Mouse (Mus musculus) CH12.LX (cell line): ENCODE measurements at regions not wholly inside any gene's neighbourhood (a gene's known extent, or its start where the extent isn't known, plus 50 kb on each side); places are given as distances from the start of the nearest gene placed in this dataset.

Source experiments
- DNase-seq: peaks from one replicate; pipeline ENCODE4 v3.0.0-alpha.2; 2013; ENCODE audit errors: extremely low read depth
- H3K27ac ChIP-seq: 2 replicates; pipeline ENCODE4 v1.5.1; 2012; ENCODE audit warnings: low read depth, mild to moderate bottlenecking, control low read depth, moderate library complexity; ENCODE audit not compliant: insufficient read depth
- H3K27me3 ChIP-seq: replicated peaks from 2 replicates; pipeline ENCODE3; 2012; ENCODE audit warnings: inconsistent platforms
- H3K36me3 ChIP-seq, 2 experiments: replicated peaks in 1 of 2; 2 replicates each; pipeline versions ENCODE3 to v1.6.1; 2012; ENCODE audit warnings: inconsistent platforms in 1 of 2, low read length in 1 of 2, mild to moderate bottlenecking in 1 of 2, mixed read lengths in 1 of 2, moderate library complexity in 1 of 2; ENCODE audit not compliant: control insufficient read depth in 1 of 2, insufficient read depth in 1 of 2
- H3K4me1 ChIP-seq, 2 experiments: 2 replicates each; pipeline ENCODE4 v1.6.1; 2012; ENCODE audit warnings: inconsistent platforms in 1 of 2, moderate library complexity in 1 of 2; ENCODE audit not compliant: insufficient read depth in 2 of 2, control insufficient read depth in 1 of 2
- H3K4me2 ChIP-seq: 2 replicates; pipeline ENCODE4 v1.6.1; 2012; ENCODE audit warnings: low read depth, mild to moderate bottlenecking, control low read depth; ENCODE audit not compliant: poor library complexity, insufficient read depth, severe bottlenecking
- H3K4me3 ChIP-seq, 3 experiments: fragments of 150-350 bp in 1 of 3; sonication (generic) in 1 of 3; replicated peaks in 1 of 3; 2 replicates each; pipeline versions ENCODE3 to v1.5.1; 2011 to 2012; ENCODE audit warnings: low read depth in 2 of 3, low read length in 2 of 3, mild to moderate bottlenecking in 2 of 3, moderate library complexity in 2 of 3, control low read depth in 1 of 3, improper control_type of control experiment in 1 of 3, inconsistent platforms in 1 of 3, mixed read lengths in 1 of 3; ENCODE audit not compliant: poor library complexity in 1 of 3
- H3K79me2 ChIP-seq: replicated peaks from 2 replicates; pipeline ENCODE4 v1.6.1; 2012; ENCODE audit warnings: mild to moderate bottlenecking, moderate library complexity; ENCODE audit not compliant: control insufficient read depth, poor library complexity, insufficient read depth, severe bottlenecking; ENCODE audit errors: extremely low read depth
- H3K9ac ChIP-seq: 2 replicates; pipeline ENCODE4 v1.6.1; 2012; ENCODE audit warnings: low read depth, mild to moderate bottlenecking, control low read depth, moderate library complexity; ENCODE audit not compliant: insufficient read depth
- H3K9me3 ChIP-seq: replicated peaks from 2 replicates; pipeline ENCODE3; 2012; ENCODE audit warnings: low read length, inconsistent platforms, mixed read lengths
- CHD1 ChIP-seq: IDR thresholded peaks from 2 replicates; pipeline ENCODE4 v1.6.1; 2012; ENCODE audit warnings: low read depth, low read length, improper control_type of control experiment, inconsistent platforms
- CHD2 ChIP-seq: IDR thresholded peaks from 2 replicates; pipeline ENCODE4 v1.6.1; 2011; ENCODE audit warnings: low read length, improper control_type of control experiment
- CTCF ChIP-seq, 2 experiments: IDR thresholded peaks in 1 of 2; conservative IDR thresholded peaks in 1 of 2; 2 replicates each; pipeline ENCODE4 v1.5.1; 2011 to 2012; ENCODE audit warnings: low read depth in 2 of 2, low read length in 2 of 2, improper control_type of control experiment in 1 of 2, inconsistent platforms in 1 of 2, mild to moderate bottlenecking in 1 of 2, moderate library complexity in 1 of 2
- E2F4 ChIP-seq: IDR thresholded peaks from 2 replicates; pipeline ENCODE4 v1.6.1; 2011; ENCODE audit warnings: low read depth, low read length, improper control_type of control experiment; ENCODE audit not compliant: insufficient replicate concordance
- ELF1 ChIP-seq: IDR thresholded peaks from 2 replicates; pipeline ENCODE4 v1.6.1; 2014; ENCODE audit warnings: low read depth, mild to moderate bottlenecking, inconsistent platforms, low read length, improper control_type of control experiment
- EP300 ChIP-seq: IDR thresholded peaks from 2 replicates; pipeline ENCODE4 v1.6.1; 2011; ENCODE audit warnings: low read length, improper control_type of control experiment
- GABPA ChIP-seq: IDR thresholded peaks from 2 replicates; pipeline ENCODE4 v1.6.1; 2012; ENCODE audit warnings: low read depth, low read length, improper control_type of control experiment, inconsistent platforms; ENCODE audit not compliant: insufficient replicate concordance
- HCFC1 ChIP-seq: IDR thresholded peaks from 2 replicates; pipeline ENCODE4 v1.6.1; 2012; ENCODE audit warnings: low read depth, mild to moderate bottlenecking, inconsistent platforms, low read length, improper control_type of control experiment
- KAT2A ChIP-seq: IDR thresholded peaks from 2 replicates; pipeline ENCODE4 v1.6.1; 2012; ENCODE audit warnings: low read length, improper control_type of control experiment, inconsistent platforms; ENCODE audit not compliant: insufficient replicate concordance
- MAZ ChIP-seq: IDR thresholded peaks from 2 replicates; pipeline ENCODE4 v1.6.1; 2012; ENCODE audit warnings: low read depth, mild to moderate bottlenecking, inconsistent platforms, low read length, improper control_type of control experiment, moderate library complexity
- MEF2A ChIP-seq: IDR thresholded peaks from 2 replicates; pipeline ENCODE4 v1.6.1; 2014; ENCODE audit warnings: low read depth, mild to moderate bottlenecking, inconsistent platforms, low read length, improper control_type of control experiment, borderline replicate concordance
- NELFE ChIP-seq: IDR thresholded peaks from 2 replicates; pipeline ENCODE4 v1.6.1; 2011; ENCODE audit warnings: low read depth, low read length, improper control_type of control experiment
- NRF1 ChIP-seq: IDR thresholded peaks from 2 replicates; pipeline ENCODE4 v1.6.1; 2014; ENCODE audit warnings: low read depth, mild to moderate bottlenecking, inconsistent platforms, low read length, improper control_type of control experiment, moderate library complexity
- POLR2AphosphoS2 ChIP-seq: IDR thresholded peaks from 2 replicates; pipeline ENCODE4 v1.6.1; 2011; ENCODE audit warnings: low read depth, low read length, improper control_type of control experiment
- SIN3A ChIP-seq: IDR thresholded peaks from 2 replicates; pipeline ENCODE4 v1.6.1; 2012; ENCODE audit warnings: low read length, improper control_type of control experiment, inconsistent platforms
- SMC3 ChIP-seq: IDR thresholded peaks from 2 replicates; pipeline ENCODE4 v1.6.1; 2011; ENCODE audit warnings: low read depth, low read length, improper control_type of control experiment
- TBP ChIP-seq: conservative IDR thresholded peaks from 2 replicates; pipeline ENCODE4 v1.6.1; 2011; ENCODE audit warnings: low read depth, low read length, improper control_type of control experiment
- TCF12 ChIP-seq: IDR thresholded peaks from 2 replicates; pipeline ENCODE4 v1.6.1; 2014; ENCODE audit warnings: low read depth, mild to moderate bottlenecking, inconsistent platforms, low read length, improper control_type of control experiment
- ZC3H11A ChIP-seq: IDR thresholded peaks from 2 replicates; pipeline ENCODE4 v1.6.1; 2012; ENCODE audit warnings: low read depth, mild to moderate bottlenecking, inconsistent platforms, low read length, improper control_type of control experiment
- ZKSCAN1 ChIP-seq: IDR thresholded peaks from 2 replicates; pipeline ENCODE4 v1.6.1; 2012; ENCODE audit warnings: low read depth, inconsistent platforms, low read length, improper control_type of control experiment, borderline replicate concordance
- ZMIZ1 ChIP-seq: IDR thresholded peaks from 2 replicates; pipeline ENCODE4 v1.6.1; 2012; ENCODE audit warnings: low read depth, mild to moderate bottlenecking, inconsistent platforms, low read length, improper control_type of control experiment
- dilution Hi-C: fragments of 300-500 bp; cut with MboI; formaldehyde crosslinking; loops from 2 replicates; pipeline ENCODE4 v1.14.3; 2020; ENCODE audit warnings: low sequenced_read_pairs; ENCODE audit not compliant: extremely low pct_unique_long_range_greater_than_20kb, extremely low pct_ligation_motif_present
- in situ Hi-C: fragments of 300-500 bp; cut with MboI; formaldehyde crosslinking; loops from 3 replicates; pipeline ENCODE4 v1.14.3; 2019; ENCODE audit warnings: low sequenced_read_pairs, low pct_ligation_motif_present, low pct_unique_long_range_greater_than_20kb, mixed read lengths

DNA sequence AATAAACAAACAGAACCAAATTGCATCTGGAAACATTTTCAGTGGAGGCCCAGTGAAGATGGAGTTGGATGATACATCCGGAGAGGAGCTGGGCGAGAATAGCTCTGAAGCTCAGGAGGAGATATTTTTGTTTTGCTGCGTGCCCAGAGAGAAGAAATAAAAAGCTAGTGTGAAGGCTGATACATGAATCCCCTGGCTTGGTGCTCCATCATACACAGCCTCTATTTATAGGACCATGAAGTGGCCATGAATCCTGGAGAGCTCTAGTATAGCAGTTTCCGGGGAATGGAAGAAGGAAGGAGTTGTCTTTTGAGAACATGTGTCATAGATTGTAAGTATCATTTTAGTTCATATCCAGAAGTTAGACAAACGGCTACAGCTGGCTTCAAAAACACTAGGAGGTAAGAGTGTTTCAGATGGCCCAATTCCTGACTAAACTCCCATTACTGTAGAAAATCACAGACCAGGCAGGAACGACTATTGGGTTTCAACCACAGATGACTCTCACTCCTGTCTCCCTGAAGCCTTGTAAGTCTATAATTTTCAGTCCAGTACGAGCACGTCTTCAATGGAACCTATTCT, 120.5 kb upstream of the Gm5148 start:
- H3K4me3 ChIP-seq, result no peak overlapping the region
- no peak overlapping the region for H3K9ac ChIP-seq
- in situ Hi-C loops, result no loop called here
- H3K79me2 ChIP-seq, result no peaks in the 10 kb centered on the region
- peaks cover 4% of the 10 kb centered on the region for H3K9me3 ChIP-seq
- H3K27ac ChIP-seq, result no peak overlapping the region
- H3K4me2 ChIP-seq, result no peak overlapping the region
- H3K27me3 ChIP-seq, result no peaks in the 10 kb centered on the region
- TF ChIP-seq KAT2A (no peak), E2F4 (no peak)
- TF ChIP-seq, all 38 proteins: peak for 0
- Histone ChIP-seq H3K4me1 (peaks cover 3 to 11% of the 10 kb centered on the region in 2 experiments; a peak in 2 of 4 replicates), H3K36me3 (no peaks in the 10 kb centered on the region)
- dilution Hi-C loops, result no loop called here
- DNase-seq, result no peak

DNA sequence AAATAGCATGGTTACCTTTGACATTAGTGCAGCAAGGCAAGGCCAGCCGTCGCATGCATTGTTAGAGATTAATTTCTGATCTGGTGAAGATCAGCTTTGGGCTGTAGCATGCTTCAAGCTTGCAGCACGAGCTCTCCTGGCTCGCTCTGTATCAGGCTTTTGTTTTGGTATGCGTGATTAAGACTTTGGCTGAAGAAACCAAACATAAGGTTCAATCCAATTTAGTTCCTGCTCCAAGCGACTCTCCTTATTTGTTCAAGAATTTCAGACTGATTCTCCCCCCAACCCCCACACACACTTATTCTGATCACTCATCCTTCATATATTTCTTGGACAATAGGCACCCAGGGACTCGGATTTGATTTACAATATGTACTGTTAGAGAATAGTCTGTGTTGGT, 118.0 kb upstream of the Gm5148 start:
- Histone ChIP-seq H3K27me3 (no peaks in the 10 kb centered on the region), H3K9me3 (peaks cover 2% of the 10 kb centered on the region), H3K4me2 (no peak overlapping the region), H3K27ac (no peak overlapping the region), H3K4me3 (no peak overlapping the region), H3K4me1 (peaks cover 3 to 11% of the 10 kb centered on the region in 2 experiments; a peak in 2 of 4 replicates), H3K36me3 (no peaks in the 10 kb centered on the region), H3K9ac (no peak overlapping the region), H3K79me2 (no peaks in the 10 kb centered on the region)
- DNase-seq, result no peak
- in situ Hi-C loops, result no loop called here
- dilution Hi-C loops, result no loop called here
- TF ChIP-seq E2F4 (no peak), NELFE (no peak), EP300 (no peak), POLR2AphosphoS2 (no peak)

DNA sequence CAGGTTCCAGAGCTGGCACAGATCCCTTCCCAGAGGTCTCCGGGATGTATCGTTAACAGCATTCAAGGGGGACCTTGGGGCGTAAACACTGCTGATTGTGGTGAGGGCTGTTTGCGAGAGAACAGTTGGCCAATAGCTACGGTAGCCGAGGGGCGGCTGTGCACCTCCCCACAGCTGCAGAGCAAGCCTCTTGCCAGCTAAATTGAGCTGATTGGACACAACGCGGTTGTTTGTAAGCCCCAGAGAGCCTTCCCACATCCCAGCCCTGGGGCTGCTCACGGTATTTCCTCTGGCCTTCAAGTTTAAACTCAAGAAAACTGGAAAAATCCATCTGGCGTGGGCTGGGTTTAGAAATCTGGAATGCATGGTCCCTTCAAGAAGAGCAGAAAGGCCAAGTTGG, 114.6 kb upstream of the Gm5148 start:
- no peak overlapping the region for H3K4me3 ChIP-seq
- H3K27me3 ChIP-seq, result no peaks in the 10 kb centered on the region
- no peaks in the 10 kb centered on the region for H3K79me2 ChIP-seq
- in situ Hi-C loops (no loop called here), dilution Hi-C loops (no loop called here)
- peaks cover 2% of the 10 kb centered on the region for H3K9me3 ChIP-seq
- no peak overlapping the region for H3K27ac ChIP-seq
- no peak overlapping the region for H3K4me2 ChIP-seq
- DNase-seq, result no peak
- H3K4me1 ChIP-seq, result peaks cover 0 to 3% of the 10 kb centered on the region in 2 experiments; a peak in 1 of 4 replicates
- TF ChIP-seq MAZ (no peak), SIN3A (no peak), CTCF (conservative IDR thresholded peaks at IDR 0.05 in 1 of 2, IDR thresholded peaks at IDR 0.05 in 1 of 2; ENCODE audit: low read depth in 2 of 2, low read length in 2 of 2) (no peak), NRF1 (no peak), SMC3 (no peak), KAT2A (no peak), TCF12 (no peak), GABPA (no peak), CHD1 (no peak), NELFE (no peak), CHD2 (no peak), ZMIZ1 (no peak), MEF2A (no peak), HCFC1 (no peak), ELF1 (no peak), TBP (no peak), ZKSCAN1 (no peak), ZC3H11A (no peak)
- no peaks in the 10 kb centered on the region for H3K36me3 ChIP-seq
- H3K9ac ChIP-seq, result no peak overlapping the region
